Mouse (Mus musculus) inflammation-experienced regulatory T-cells (primary cell): ENCODE data around the gene Mzt1. TPM values are rescaled to one million over a fixed set of nuclear protein-coding genes. Genes with fewer than 3 reads are reported as not detected.

ENCODE experiments used
- polyA plus RNA-seq, 2 experiments: library from polyadenylated mRNA; unstranded; fragments of 100-300 nt; shearing (Covaris generic); gene quantifications; one replicate each; pipeline ENCODE4 v1.2.1; 2017

The Mzt1 gene
- polyA plus RNA-seq = 10 to 100 TPM; 44.0 to 52.8 TPM

DNA sequence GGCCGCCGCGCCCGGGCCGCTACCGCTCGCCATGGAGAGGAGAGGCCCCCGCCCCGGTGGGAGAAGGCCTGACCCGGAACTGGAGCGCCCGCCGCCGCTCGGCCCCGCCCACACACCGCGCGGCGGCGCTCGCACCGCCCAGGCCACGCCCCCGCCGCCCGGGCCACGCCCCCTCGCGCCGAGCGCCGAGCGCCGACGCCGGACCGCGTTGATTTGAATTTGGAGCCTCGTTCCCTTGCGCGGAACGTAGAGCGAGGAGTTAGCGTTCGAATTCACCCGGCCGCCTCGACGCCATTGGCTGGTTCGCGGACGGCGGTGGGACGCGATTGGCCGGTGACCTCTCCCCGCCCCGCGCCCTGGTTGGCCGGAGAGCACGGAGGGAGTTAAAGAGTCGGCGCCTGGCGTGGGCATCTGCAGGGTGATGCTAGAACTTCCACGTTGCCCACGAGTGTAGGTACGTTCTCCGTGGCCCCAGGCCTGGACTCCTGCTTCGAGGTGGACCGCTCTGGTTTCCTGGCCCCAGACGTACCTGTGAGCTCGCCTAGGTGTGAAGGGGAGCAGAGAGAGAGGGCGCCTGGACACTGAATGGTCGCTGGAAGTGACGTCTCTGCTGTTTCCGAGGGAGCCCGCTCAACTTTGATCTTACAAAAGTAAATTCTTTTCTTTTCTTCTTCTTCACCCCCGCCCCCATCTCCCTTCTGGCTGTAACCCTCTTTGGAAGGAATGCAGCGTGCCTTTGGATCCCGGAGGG lies at the start of gene Mzt1, which contains the start of gene Bora:
Gene Mzt1 (minus strand): TSS at position 104 of the 751 bp plus-strand sequence.
Gene Bora (plus strand): TSS at position 192 of the 751 bp plus-strand sequence.

GRCm38 (mm10) chr14:98994218-98994617 lies 51.7 kb downstream of the Mzt1 start, which contains the start of gene Rpl36a-ps1:
Gene Rpl36a-ps1 (minus strand): TSS chr14:98994318.

Other genes starting within 250 kb of the Mzt1 start
- gene Rpl36a-ps1, start 51.8 kb downstream of the Mzt1 start, polyA plus RNA-seq = 1 to 10 TPM; 5.3 to 6.4 TPM
- 10 to 100 TPM; 26.1 to 33.2 TPM for gene Bora, start 88 bp upstream of the Mzt1 start, polyA plus RNA-seq
- 10 to 100 TPM; 21.2 to 25.7 TPM for gene Pibf1, start 53.3 kb upstream of the Mzt1 start, polyA plus RNA-seq
- 10 to 100 TPM; 33.3 to 33.9 TPM for gene Dis3, start 53.6 kb upstream of the Mzt1 start, polyA plus RNA-seq